Mouse (Mus musculus): ENCODE data around the gene Cops7b.

DNA sequence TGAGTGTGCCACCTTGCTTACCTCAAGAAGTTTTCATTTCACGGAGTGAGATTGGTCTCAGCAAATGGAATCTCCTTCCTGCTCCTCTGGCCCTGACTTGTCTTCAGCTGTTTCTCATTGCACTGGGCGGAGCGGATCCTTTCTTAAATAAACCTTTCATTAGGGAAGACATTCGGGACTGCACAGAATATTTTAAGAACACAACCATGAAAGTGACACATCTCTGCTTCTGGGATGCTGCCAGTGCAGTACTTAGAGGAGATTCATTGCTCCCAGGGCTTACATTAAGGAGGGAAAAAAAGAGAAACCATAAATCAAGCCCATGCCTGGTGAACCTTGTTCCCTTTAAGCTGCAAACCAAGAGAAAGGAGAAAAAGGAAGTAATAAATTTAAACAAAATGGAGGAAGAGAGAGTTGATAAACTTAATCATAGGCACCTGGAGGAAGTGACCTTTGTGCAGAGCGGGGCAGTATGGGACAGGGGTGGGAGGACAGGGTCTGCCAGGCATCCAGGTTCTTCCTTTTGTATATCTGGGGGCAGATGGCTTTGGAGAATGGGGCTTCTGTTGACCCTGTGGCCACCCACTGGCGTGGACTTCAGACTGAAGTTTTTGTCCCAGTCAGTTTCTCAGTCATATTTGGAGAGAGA lies 50.2 kb downstream of the Cops7b start:
- no peak for TF ChIP-seq POLR2A (IDR thresholded peaks at IDR 0.05; ENCODE audit: control insufficient read depth in 1 of 2, insufficient read depth in 1 of 2, low read depth in 1 of 2, low read length in 2 of 2, poor library complexity in 1 of 2)
- TF ChIP-seq MXI1 (IDR thresholded peaks at IDR 0.05; ENCODE audit: low read depth, low read length): no peak
